Mouse (Mus musculus) forebrain, embryonic 15.5 days (tissue): ENCODE data around the gene Cab39. TPM values are rescaled to one million over a fixed set of nuclear protein-coding genes. Genes with fewer than 3 reads are reported as not detected.

ENCODE experiments used
- ATAC-seq: fragments of 200-750 bp; cut with Nextera tagmentation; replicated peaks from 2 replicates; pipeline ENCODE4 v1.8.0; 2017; ENCODE audit warnings: mild to moderate bottlenecking, moderate TSS enrichment, moderate library complexity
- H3K27ac ChIP-seq: fragments of 300-500 bp; sonication (generic); replicated peaks from 2 replicates; pipeline ENCODE4 v1.5.1; 2015; ENCODE audit warnings: mild to moderate bottlenecking, inconsistent platforms
- H3K27me3 ChIP-seq: fragments of 300-500 bp; sonication (generic); 2 replicates; pipeline ENCODE4 v1.6.1; 2015; ENCODE audit warnings: inconsistent platforms
- H3K36me3 ChIP-seq: fragments of 300-500 bp; sonication (generic); 2 replicates; pipeline ENCODE4 v1.6.1; 2015; ENCODE audit warnings: mild to moderate bottlenecking, inconsistent platforms
- H3K4me1 ChIP-seq: fragments of 300-500 bp; sonication (generic); 2 replicates; pipeline ENCODE4 v1.6.1; 2015; ENCODE audit warnings: inconsistent platforms
- H3K4me2 ChIP-seq: fragments of 300-500 bp; sonication (generic); replicated peaks from 2 replicates; pipeline ENCODE4 v1.6.1; 2015; ENCODE audit warnings: mild to moderate bottlenecking, inconsistent platforms
- H3K4me3 ChIP-seq: fragments of 300-500 bp; sonication (generic); 2 replicates; pipeline ENCODE4 v1.5.1; 2015; ENCODE audit warnings: mild to moderate bottlenecking, inconsistent platforms
- H3K9ac ChIP-seq: fragments of 300-500 bp; sonication (generic); replicated peaks from 2 replicates; pipeline ENCODE4 v1.6.1; 2015; ENCODE audit warnings: mild to moderate bottlenecking, inconsistent platforms
- H3K9me3 ChIP-seq: fragments of 300-500 bp; sonication (generic); 2 replicates; pipeline ENCODE4 v1.6.1; 2016; ENCODE audit warnings: inconsistent platforms
- WGBS: fragments of 180-500 bp; shearing (Covaris S2); methylation state at CpG from one replicate; pipeline ENCODE4 v1.1.7; 2015; ENCODE audit warnings: mixed read lengths; 5-methylcytosine and 5-hydroxymethylcytosine counted together
- polyA plus RNA-seq: library from polyadenylated mRNA; unstranded; fragments of >200 nt; fragmentation: Nextera tagmentation; extraction: Ambion mirVana; gene quantifications from 2 replicates; pipeline ENCODE4 v1.2.1, GENCODE M21; 2015

Gene Cab39
- polyA plus RNA-seq, 1 experiment from 2014 or later = 53.2 TPM

DNA sequence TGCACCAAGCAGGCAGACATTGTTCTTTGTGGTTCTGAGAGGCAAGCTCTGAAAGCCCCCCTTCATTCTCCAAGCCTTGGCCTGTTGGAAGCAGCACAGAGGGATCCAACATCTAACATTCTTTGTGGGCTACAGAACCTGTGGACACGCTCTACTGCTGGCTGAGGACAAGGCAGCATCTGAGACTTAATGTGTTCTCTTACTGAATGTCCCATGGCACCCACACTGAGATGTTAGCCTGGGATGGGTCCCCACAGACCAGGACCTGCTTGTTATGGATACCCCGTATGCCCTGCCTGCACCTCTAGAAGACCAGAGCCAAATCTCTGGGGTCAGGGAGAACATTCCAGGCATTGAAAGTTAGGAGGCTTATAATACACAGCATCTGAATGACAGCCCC is 60.6 kb downstream of the Cab39 start:
- Histone ChIP-seq H3K27me3 (no peaks in the 10 kb centered on the region), H3K9ac (no peak overlapping the region), H3K4me3 (no peak overlapping the region), H3K36me3 (peaks cover 11% of the 10 kb centered on the region), H3K9me3 (no peaks in the 10 kb centered on the region), H3K4me2 (no peak overlapping the region), H3K27ac (no peak overlapping the region), H3K4me1 (no peaks in the 10 kb centered on the region)
- WGBS = 85% methylated on average over 2 of the region's 2 CpGs
- peak; percentile 39; the same call in 1 of the 2 replicates for ATAC-seq

- no peak for ATAC-seq
- 84% methylated on average over 2 of the region's 2 CpGs for WGBS
- Histone ChIP-seq H3K27me3 (no peaks in the 10 kb centered on the region), H3K36me3 (peaks cover 5% of the 10 kb centered on the region), H3K9ac (no peak overlapping the region), H3K4me1 (no peaks in the 10 kb centered on the region), H3K9me3 (no peaks in the 10 kb centered on the region), H3K27ac (no peak overlapping the region), H3K4me3 (no peak overlapping the region), H3K4me2 (no peak overlapping the region)
Observed at GRCm38 (mm10) chr1:85854475-85854874, 61.2 kb downstream of the Cab39 start.

- Histone ChIP-seq H3K27ac (no peak overlapping the region), H3K4me3 (no peak overlapping the region), H3K4me1 (no peaks in the 10 kb centered on the region), H3K4me2 (no peak overlapping the region), H3K27me3 (no peaks in the 10 kb centered on the region), H3K36me3 (peaks cover 4% of the 10 kb centered on the region; the same call in 1 of the 2 replicates), H3K9me3 (no peaks in the 10 kb centered on the region), H3K9ac (no peak overlapping the region)
- no peak for ATAC-seq
- WGBS = 93% methylated on average over 3 of the region's 3 CpGs
Observed at GRCm38 (mm10) chr1:85856266-85856665, 63.0 kb downstream of the Cab39 start.

DNA sequence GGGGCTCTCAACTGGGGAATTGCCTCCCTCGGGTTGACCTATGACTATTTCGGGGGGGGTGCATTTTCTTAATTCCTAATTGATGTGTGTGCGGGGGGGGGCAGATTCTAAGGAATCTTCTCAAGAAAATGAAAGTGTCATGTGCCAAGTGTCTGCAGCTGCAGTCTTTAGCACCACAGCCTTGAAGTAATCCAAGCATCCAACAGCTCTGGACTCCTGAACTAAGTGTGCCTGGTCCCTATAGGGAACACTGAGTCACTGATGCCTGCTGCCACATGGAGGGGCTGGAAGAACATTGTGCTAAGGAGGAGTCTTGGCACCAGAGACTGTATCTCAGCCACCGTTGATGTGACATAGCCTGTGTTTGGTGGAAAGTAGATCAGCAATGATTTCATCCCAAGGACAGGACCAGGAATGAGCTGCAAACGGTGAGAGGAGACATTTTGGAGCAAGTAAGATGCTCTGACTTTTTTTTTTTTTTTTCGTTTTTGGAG is 64.1 kb downstream of the Cab39 start:
- Histone ChIP-seq H3K4me3 (no peak overlapping the region), H3K4me2 (no peak overlapping the region), H3K27me3 (no peaks in the 10 kb centered on the region), H3K4me1 (no peaks in the 10 kb centered on the region), H3K9ac (no peak overlapping the region), H3K27ac (no peak overlapping the region), H3K36me3 (no peaks in the 10 kb centered on the region; the same call in 1 of the 2 replicates), H3K9me3 (0 out of 2 replicates have a peak, but pooled peaks cover 3% of the 10 kb centered on the region)
- ATAC-seq = no peak
- WGBS = 81% methylated on average over 6 of the region's 6 CpGs

DNA sequence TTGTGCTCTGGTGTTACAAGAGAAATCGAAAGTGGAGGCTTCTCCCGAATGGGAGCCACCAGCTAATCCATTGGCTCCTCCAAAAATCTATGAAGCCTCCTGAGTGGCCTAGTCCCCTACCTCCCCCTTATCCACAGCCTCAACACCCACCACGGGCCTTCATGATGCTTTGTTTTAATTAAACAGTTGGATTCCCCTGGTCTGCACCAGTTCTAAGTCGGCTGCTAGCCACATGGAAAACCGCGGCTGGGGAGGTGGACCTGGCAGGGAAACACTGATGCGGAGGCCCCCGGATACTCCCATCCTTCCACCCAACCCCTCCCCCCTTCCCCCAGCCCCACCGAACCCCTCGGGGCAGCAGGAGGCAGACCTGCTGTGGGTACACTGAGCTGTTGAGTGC is 71.1 kb downstream of the Cab39 start:
- H3K36me3 ChIP-seq = no peaks in the 10 kb centered on the region
- H3K4me2 ChIP-seq = no peak overlapping the region
- H3K9me3 ChIP-seq = 0 out of 2 replicates have a peak, but pooled peaks cover 4% of the 10 kb centered on the region
- H3K9ac ChIP-seq = no peak overlapping the region
- no peak for ATAC-seq
- H3K27me3 ChIP-seq = no peaks in the 10 kb centered on the region
- no peaks in the 10 kb centered on the region for H3K4me1 ChIP-seq
- no peak overlapping the region for H3K27ac ChIP-seq
- no peak overlapping the region for H3K4me3 ChIP-seq
- WGBS = 82% methylated on average over 10 of the region's 10 CpGs

- H3K4me2 ChIP-seq = no peak overlapping the region
- WGBS = 72% methylated on average over 7 of the region's 7 CpGs
Observed at GRCm38 (mm10) chr1:85870001-85870400, 76.8 kb downstream of the Cab39 start.

DNA sequence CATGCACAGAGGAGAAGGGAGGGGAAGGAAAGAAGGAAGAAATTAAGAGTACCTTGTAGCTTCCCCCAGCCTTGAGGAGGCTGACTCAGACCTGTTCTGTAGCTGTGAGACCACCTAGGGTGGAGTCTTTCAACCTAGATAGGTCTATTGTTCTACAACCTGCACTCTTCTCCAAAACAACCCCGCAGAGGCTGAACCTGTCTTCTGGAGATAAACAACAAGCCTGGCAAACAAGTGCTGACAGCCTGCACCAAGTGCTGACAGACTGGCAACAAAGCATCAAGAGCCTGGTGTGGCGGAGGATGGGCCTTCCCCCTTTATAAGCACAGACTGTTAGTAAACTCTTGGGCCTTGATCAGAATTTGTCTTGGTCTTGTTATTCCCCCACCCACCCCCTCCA is 77.3 kb downstream of the Cab39 start:
- Histone ChIP-seq H3K27ac (no peak overlapping the region), H3K9me3 (no peaks in the 10 kb centered on the region), H3K4me3 (no peak overlapping the region), H3K27me3 (no peaks in the 10 kb centered on the region), H3K4me1 (no peaks in the 10 kb centered on the region), H3K36me3 (no peaks in the 10 kb centered on the region), H3K4me2 (no peak overlapping the region), H3K9ac (no peak overlapping the region)
- ATAC-seq = no peak
- WGBS = 75% methylated on average over 2 of the region's 2 CpGs

More at GRCm38 (mm10) chr1:85870001-85870400, 76.8 kb downstream of the Cab39 start:
- Histone ChIP-seq H3K36me3 (no peaks in the 10 kb centered on the region), H3K27me3 (no peaks in the 10 kb centered on the region), H3K27ac (no peak overlapping the region), H3K4me3 (no peak overlapping the region), H3K9me3 (no peaks in the 10 kb centered on the region), H3K9ac (no peak overlapping the region), H3K4me1 (no peaks in the 10 kb centered on the region)
- no peak for ATAC-seq

- Histone ChIP-seq H3K4me3 (no peak overlapping the region), H3K9me3 (peaks cover 3% of the 10 kb centered on the region; the same call in 1 of the 2 replicates), H3K36me3 (no peaks in the 10 kb centered on the region), H3K27ac (no peak overlapping the region), H3K9ac (no peak overlapping the region), H3K4me1 (no peaks in the 10 kb centered on the region), H3K27me3 (no peaks in the 10 kb centered on the region), H3K4me2 (no peak overlapping the region)
- WGBS = 91% methylated on average over 12 of the region's 12 CpGs
- ATAC-seq = no peak
Observed at GRCm38 (mm10) chr1:85882003-85882402, 88.8 kb downstream of the Cab39 start.

DNA sequence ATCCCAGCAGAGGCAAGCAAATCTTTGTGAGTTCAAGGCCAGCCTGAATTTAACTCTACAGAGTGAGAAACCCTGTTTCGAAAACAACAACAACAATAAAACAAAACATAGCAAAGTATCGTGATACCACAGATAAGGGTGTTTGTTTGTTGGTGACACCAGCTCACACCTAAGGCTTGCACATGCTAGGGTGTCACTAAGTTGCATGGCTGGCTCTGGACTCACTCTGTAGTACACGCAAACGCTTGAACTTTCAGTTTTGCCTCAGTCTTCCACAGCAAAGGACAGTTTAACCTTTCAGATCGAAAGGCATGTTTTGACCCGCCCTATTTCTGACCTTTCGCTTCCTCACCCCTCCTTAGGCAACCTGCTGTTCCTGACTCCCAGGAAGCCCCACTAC is 94.0 kb downstream of the Cab39 start:
- Histone ChIP-seq H3K9ac (no peak overlapping the region), H3K4me2 (no peak overlapping the region), H3K36me3 (no peaks in the 10 kb centered on the region), H3K27ac (no peak overlapping the region), H3K4me1 (no peaks in the 10 kb centered on the region), H3K9me3 (no peaks in the 10 kb centered on the region), H3K4me3 (no peak overlapping the region), H3K27me3 (no peaks in the 10 kb centered on the region)
- no peak for ATAC-seq
- 88% methylated on average over 7 of the region's 7 CpGs for WGBS

GRCm38 (mm10) chr1:85894231-85894747 is 101.0 kb downstream of the Cab39 start, which contains the start of gene Itm2c:
Itm2c (plus strand) TSS chr1:85894281.
- peak; percentile 90 for ATAC-seq
- Histone ChIP-seq H3K4me2 (peak within 1 kb of the TSS; percentile 84), H3K9me3 (no peaks in the 10 kb centered on the region), H3K4me3 (peak within 1 kb of the TSS; percentile 86), H3K36me3 (no peaks in the 10 kb centered on the region), H3K27me3 (no peaks in the 10 kb centered on the region), H3K4me1 (peaks cover 49% of the 10 kb centered on the region), H3K27ac (peak within 1 kb of the TSS; percentile 87), H3K9ac (peak within 1 kb of the TSS; percentile 80)
- WGBS = under 1% methylated on average over 35 of the region's 35 CpGs

DNA sequence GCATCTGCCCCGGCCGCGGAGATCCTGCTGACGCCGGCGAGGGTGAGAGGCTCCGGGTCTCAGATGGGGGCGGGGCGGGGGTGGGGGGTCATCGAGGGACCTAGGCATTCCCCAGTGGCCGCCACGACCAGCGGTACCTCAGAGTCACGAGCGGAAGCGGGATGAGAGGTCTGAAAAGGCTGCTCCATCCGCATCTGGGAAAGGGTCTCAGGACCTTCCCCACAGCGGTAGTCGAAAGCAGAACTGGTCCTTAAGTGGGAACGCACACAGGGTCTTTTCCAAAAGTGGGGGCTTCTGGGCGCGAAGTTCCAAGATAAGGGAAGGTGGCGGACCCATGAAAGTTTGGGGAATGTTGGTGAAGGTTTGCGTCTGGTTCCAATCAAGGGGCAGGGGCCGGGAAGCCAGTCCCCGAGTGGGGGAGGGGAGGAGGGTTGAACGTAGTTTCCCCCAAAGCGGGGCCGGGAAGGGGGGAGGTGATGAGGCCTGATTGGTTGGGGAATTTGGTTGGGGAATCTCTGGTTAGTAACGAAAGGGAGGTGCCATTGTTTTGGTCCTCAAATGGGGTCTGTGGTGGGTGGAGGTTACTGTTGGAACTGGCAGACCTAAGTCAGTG is 101.6 kb downstream of the Cab39 start:
- 1% methylated on average over 30 of the region's 30 CpGs for WGBS
- H3K9me3 ChIP-seq = no peaks in the 10 kb centered on the region
- no peaks in the 10 kb centered on the region for H3K36me3 ChIP-seq
- H3K4me2 ChIP-seq = peak overlapping the region; percentile 84
- H3K4me3 ChIP-seq = peak overlapping the region; percentile 86
- peak overlapping the region; percentile 87 for H3K27ac ChIP-seq
- peaks cover 54% of the 10 kb centered on the region for H3K4me1 ChIP-seq
- peak overlapping the region; percentile 80 for H3K9ac ChIP-seq
- ATAC-seq = peak; percentile 41
- no peaks in the 10 kb centered on the region for H3K27me3 ChIP-seq

DNA sequence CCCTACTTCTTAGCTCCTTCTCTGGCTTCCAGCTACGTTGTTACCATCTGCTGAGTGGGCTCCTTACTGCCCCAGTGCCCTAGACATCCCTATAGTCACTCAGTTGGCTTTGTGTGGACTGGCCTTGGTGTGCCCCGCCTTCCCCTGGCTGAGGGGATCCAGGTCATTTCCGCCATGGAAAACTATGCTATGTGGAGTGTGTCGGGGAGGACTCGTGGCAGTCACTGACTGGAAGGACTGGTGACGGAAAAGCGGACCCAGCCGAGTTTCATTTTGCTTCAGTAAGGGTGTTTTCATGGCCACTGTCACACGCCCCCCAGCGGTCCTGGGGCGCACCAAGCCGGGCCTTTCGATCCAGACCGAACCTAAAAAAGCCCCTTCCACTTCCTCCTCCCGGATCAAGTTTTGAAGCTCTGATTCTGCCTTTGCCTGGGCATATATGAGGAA is 102.2 kb downstream of the Cab39 start:
- WGBS = 3% methylated on average over 15 of the region's 15 CpGs
- no peaks in the 10 kb centered on the region for H3K36me3 ChIP-seq
- peak overlapping the region; percentile 86 for H3K4me3 ChIP-seq
- no peaks in the 10 kb centered on the region for H3K9me3 ChIP-seq
- no peaks in the 10 kb centered on the region for H3K27me3 ChIP-seq
- H3K9ac ChIP-seq = peak overlapping the region; percentile 80
- peaks cover 59% of the 10 kb centered on the region for H3K4me1 ChIP-seq
- H3K27ac ChIP-seq = peak overlapping the region; percentile 87
- ATAC-seq = peak; percentile 30
- H3K4me2 ChIP-seq = peak overlapping the region; percentile 84
